Mouse (Mus musculus): ENCODE data around the gene Zg16. TPM values are rescaled to one million over a fixed set of nuclear protein-coding genes. Genes with fewer than 3 reads are reported as not detected.
"Not testable (repeated sequence)": the region's sequence is repeated elsewhere in the genome, so short reads cannot be mapped to it uniquely, and the experiment has no call there.

The Zg16 gene
- not detected for total RNA-seq (2021)
- long read RNA-seq, experiment 1, partial matches to known transcripts, result 0 of 1 reads
- long read RNA-seq, experiment 1, other reads (novel, unspliced or antisense), result 1 of 1 reads
- long read RNA-seq, experiment 2, result 0 reads

DNA sequence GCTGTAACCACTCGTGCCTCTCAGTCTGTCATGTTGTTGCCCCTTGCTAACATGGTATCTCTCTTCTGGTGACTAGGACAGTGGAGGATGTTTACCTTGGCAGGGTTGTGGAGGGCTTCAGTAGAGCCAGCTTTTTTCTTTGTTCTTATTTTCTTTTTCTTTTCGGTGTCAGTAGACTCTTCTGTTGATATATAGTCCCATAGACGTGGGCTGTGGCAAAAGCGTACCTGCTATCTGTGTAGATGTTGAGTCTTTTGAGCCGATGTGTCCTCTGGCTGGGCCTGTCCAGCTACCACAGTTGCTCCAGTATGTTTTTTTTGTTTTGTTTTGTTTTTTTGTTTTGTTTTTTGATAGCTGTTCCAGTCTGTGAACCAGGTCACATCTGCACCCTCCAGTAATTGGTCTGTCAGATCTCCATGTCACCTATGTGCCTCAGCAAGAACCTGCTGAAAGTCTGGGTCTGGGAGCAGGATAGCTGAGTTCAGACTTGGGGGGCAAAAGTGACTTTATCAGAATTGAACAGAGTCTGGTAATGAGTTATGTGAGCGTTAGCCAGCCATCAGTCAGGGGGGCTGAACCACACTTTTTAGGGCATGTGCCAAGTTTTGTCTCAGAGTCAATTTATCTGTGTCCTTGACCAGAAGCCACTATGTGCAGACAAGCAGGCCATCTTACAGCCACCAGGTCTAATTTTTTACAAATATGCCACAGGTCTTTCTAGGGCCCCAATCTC lies at the start of gene Zg16:
Zg16 (minus strand) TSS at position 51 of the 733 bp plus-strand sequence.
- not testable (repeated sequence) for DNase-seq

DNA sequence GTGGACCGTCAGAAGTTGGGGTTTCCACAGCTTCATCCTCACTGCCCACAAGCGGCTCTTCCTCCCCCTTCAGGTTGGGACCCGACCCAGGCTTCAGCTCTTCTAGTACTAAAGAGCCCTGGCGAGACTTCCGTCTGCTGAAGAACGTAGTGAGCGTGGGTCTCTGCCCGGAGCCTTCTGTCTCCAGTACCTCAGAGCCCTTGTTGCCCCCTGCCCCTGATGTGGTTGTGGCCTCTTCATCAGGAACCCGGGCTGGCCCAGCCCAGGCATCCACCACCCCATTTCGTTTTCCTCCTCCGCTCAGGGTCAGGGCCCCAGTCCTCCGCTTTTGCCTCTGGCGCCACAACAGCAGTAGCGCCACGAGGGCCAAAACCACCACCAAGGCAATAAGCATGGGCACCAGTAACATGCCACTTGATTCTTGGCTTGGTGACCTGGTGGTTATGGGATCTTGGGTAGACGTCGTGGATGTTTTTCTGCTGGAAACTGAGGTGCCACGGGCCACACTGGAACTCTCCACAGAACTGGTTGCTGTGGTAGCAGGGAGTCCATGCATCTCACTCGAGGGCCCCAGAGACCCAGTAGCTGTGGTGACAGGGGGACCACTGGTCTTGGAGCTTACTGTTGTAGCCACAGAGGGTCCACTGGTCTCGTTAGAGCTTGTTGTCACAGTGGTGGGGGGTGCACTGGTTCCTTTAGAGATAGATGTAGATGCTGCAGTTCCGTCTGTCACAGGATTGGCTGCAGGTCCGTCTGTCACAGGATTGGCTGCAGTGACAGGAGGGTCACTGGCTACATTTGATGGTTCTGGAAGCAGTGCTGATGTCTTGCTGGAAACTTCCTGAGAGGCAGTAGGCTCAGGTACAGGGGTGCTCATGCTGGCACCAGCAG lies 49.3 kb upstream of the Zg16 start:
- DNase-seq, result no peak

DNA sequence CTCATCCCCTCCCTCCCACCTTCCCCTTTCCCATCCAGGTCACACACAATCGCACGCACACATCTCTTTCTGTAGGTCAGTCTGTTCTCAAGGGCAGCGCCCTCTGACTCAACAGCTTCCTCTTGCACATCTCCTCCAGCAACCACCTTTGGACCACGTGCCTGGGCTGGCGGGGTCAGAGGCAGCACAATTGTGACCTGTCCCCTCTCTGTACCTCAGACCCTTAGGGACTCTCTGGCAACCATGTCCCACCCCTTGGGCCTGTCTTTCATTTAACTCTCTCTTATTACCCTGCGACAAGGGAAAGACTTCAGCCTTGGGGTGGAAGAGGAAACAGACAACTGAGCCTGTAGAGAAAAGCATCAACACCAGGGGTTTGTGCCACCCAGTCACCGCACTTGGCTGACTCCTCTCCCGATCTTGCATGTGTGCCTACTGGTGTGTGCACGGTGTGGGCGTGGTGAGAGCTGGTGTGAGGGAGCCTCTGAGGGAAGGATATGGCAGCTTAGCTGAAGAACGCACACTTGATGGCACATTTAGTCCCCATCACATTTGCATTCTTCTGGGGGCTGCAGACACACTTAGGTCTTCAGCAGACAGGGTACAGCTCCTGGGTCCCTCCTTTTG lies 47.8 kb upstream of the Zg16 start:
- DNase-seq, result no peak

DNA sequence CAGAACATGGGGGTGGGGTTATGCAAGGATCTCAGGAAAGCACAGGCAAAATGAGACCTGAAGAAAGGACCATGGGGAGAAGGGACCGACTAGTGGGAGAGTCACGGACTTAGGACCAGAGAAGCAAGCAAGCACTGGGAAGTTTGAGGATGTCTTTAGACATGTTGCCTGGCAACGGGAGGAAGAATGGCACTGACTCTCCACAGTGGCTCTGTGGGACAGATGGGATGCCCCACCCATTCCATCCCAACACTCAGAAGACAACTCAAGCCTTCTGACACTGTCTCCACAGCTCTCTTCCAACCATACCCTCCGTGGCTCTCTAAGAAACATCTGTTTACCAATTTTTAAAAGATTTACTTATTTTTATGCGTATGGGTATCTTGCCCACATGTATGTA lies 46.0 kb upstream of the Zg16 start:
- DNase-seq, result no peak

DNA sequence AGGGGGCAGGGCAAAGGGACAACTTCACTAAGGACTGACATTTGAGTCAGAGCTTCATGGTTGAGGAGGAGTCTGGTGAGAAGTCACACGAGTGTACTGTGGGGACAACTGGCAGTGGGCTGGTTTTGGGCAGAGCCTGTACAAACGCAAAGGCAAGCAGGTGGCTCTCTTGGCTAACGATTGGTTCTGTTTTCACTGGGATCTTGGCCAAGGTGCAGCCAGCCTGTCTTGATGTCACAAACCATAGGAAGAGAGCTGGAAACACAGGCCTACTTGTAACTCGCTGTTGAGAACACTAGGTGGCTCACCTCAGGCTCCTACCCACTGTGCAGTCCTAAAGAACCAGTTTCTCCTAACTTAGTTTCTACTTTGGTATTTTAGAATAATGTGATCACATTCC lies 42.5 kb upstream of the Zg16 start:
- no peak for DNase-seq

DNA sequence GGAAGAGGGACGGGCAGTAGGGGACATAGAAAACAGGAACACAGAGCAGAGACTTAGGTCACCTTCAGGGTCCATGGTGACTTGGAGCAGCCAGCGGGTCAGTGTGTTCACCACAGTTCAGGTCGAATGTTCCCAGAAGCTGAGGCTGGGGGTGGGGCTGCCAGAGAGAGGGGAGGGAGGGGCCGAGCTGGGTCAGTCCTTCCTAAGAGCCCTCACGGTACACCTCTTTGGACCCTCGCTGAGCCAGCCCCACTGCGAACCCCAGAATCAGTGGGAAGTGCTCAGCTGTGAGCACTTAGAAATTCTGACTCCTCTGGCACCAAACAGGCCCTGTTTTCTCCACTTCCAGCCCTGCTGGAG lies 34.8 kb upstream of the Zg16 start, which contains the start of gene Qprt:
Qprt (minus strand) TSS at position 316 of the 360 bp plus-strand sequence.
- DNase-seq, result no peak

DNA sequence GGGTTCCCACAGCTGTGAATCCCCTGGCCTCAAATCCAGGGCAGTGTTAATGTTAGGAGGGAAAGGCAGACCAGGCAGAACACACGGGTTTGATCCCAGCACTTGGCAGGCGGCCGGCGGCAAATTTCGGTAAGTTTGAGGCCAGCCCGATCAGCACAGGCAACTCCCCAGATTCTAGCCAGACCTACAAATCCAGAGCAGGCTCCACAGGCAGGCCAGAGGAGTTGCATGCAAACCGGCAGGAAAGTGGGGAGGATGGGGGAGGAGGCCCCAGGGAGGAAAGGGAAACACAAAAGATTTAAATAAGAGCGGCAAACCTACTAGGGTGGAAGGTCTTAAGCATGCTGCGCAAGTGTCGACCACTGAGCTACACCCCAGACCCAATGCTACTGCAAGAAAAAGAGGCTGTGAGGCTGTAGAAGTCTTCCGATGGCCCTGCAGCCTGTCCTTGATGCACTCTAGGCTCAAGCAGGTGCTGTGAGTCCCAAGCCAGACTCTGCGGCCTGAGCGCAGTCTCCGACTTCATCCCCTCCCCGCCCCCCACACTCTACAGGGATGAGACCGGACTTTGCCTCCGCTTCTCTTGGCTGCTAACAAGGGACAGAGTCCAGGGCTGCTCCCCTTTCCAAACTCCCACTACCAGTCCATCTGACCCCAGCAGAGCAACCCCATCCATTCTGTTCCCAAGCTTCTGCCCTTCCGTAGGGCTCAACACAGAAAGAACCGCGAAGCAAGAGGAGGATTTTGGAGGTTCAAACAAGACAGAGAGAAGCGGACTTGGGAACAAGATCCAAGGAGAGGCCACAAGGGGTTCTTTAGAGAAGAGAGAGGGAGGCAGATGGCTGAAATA lies 34.2 kb upstream of the Zg16 start:
- no peak for DNase-seq

DNA sequence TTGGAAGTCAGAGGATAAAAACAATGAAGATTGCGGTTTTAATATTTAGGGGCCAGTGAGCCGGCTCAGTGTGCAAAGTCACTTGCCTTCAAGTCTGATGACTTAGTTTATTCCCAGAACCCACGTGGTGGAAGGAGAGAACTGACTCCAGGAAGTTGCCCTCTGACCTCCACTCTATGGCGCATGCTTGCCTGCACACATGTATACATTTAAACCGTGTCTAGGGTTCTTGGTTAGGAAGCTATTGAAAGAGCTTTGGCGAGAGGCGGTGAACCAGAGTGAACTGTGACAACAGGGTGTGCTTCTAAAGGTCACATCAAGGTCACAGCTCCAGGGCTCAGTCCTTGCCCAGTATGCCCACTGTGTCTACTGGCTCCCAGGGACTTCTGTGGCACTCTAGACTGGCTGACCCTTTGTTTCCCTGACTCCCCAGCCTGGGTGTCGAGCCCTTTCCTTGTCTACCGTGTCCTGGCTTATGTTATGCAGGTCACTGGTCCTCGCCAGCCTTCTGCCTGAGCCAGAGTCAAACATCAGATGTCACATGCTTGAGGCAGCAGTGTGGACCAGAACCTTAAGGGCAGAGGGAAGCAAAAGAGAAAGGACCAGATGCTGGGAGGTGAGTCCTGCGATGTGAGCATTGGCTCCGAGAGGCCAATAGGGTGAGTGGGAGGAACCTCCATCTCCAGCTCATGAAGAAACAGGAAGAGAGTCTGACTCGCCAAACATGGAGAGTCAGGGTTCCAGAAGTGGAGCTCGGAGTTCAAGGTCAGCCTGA lies 31.7 kb upstream of the Zg16 start:
- DNase-seq, result no peak

DNA sequence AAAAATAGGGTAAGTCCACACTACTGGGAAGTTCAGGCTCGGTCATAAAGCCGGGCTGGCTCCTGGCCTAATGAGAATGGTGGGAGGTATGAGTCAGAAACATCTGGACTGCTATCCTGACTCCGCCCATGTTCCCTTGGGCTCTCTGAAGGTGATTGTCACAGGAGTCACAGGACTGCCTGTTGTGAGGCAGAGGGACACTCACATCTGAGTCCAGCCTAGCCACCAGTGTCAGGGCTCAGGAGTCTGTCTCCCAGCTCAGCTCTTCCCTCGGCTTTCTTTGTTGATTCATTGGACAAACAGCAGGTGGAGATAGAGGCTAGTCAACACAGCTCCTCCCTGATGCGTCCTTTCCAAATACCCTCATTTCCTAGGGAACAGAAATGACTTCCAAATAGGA lies 30.8 kb upstream of the Zg16 start:
- DNase-seq, result peak; percentile 36 to 38

DNA sequence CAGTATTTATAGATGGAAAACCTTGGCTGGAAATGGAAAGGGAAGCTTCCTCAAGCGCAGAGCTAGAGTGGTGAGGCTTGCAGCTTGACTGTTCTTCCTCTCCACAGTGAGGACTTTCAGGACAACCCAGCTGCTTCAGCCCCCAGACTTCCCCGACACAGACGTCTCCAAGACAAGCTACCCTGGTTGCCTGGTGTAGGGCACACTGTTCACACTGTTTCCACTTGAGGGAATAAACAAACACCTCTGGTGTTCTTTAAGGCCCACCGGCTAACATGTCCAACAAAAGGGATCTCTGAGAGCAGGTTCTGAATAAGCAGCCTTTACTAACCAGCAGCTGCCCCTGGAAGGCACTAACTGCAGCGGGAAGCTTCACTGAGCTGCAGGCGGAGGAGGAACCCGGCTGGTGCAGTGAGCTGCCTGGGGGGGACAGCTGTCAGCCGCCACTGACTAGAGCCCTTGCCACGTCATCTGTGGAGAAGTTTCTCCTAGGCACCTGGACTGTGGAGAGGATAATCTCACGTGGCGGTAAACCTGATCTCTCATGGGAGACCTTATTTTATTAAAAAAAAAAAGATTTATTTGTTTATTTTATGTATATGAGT lies 29.3 kb upstream of the Zg16 start:
- DNase-seq, result no peak

DNA sequence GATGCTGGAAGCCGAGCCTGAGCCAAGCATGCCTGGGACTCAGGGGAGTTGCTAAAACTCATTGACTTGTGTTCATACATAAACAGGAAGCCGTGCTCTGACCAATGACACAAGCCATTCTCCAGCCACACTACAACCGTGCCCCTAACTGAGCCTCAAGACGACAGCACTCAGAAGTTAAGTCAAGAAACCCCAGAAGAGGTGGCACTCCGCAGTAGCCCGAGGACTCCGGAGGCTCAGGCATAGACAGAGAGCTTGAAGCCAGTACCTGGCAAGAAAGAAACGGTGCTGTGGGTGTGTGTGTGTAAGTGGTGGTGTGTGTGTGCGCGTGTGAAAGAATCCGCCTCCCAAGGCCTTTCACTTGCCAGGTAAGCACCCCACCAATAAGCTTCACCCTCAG lies 27.8 kb upstream of the Zg16 start:
- no peak for DNase-seq

DNA sequence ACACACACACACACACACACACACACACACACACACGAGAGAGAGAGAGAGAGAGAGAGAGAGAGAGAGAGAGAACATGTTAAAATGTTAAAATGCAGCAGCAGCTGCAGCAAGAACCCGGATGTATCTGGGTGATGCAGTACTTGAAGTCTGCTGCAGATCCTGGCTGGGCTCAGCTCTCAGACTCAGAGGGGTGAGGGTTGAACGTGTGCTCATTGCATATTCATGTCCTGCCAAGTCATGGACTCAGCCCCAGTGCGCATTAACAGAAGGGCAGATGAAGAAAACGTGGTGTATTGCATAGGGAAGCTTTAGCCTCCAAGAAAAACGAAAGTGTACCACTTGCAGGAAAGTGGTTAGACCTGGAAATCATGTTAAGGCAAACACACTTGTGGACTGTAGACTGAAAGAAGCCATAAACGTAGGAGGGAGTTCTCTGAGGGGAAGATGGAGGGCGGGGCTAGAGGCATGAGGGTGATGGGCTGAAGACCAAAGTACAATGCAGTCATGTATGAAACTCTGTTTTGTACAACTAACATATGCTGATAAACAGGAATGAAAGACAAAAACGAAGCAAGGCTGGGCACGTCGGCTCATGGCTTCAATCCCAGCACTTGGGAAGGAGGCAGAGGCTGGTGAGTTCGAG lies 26.6 kb upstream of the Zg16 start:
- DNase-seq, result no peak

DNA sequence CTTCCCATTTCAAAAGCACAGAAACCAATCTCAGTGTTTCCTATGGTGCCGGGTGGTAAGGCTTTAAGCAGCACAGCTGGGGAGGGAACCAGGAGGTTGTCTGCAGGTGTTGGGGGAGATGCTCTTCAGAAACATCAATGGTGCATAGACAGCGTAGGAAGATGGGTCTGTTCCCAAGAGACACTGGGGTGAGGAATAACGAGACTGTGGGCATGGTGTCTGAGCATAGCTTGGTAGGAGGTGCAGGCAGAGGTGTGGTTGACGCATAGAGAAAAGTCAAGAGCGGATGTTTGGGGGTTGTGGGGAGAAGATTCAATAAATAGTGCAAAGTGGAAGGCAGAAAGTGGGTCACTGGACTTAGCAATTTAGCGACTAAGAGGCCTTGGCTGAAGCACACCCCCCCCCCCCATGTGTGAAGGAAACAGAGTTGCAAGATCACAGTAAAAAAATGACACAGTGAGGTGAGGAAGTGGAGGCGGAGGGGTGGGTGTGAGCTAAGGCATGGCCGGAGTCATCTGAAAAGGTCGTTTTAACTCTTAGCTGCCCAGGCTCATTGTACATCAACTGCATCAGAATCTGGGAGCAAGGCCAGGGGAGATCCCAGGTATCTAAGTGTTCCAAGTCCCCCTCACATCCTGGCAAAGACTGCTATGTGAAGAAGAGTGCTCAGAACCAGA lies 25.9 kb upstream of the Zg16 start:
- no peak for DNase-seq

DNA sequence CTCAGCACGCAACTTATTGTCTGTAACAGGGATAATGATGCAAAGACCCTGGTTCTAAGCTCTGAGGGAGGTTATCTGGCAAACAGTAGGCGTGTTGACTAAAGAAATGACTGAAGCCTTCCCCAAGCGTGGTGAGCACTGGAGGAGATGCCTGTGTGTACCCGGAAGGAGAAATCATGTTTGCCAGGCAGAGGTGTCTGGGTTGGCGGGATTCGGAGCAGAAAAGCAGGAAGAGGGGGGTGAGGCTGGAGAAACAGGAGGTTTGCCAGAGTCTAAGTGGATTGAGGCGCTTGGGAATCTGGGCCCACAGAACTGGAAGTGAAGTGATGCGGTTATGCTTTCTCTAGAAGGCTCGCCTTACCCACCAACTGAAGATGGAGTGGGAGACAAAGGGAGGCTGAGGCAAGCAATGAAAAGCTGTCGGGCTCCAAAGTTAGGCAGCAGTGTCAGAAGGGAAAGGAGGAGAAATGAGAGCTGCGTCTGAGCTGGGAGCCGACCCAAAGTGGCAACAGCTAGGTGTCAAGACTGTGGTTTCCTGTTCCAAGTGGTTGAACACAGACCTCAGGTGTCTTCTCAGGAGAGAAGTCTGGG lies 25.2 kb upstream of the Zg16 start:
- no peak for DNase-seq

DNA sequence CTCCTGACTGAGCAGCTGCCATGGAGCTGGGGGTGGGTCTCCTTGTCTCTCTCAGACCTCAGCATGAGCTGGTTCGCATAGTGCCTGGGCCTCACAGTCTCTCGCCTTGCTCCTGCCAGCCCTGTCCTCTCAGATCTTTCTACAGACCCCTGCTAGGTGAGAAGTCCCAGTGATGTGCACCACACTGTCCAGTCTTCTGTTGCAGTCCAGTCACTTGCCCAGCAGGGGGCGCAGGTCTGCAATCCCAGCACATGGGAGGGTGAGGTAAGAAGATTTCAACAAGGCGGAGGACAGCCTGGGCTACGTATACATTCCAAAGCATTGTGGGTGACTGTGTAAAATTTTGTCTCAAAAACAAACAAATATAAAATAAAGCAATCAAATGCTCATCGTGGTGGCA lies 24.3 kb upstream of the Zg16 start:
- peak in 1 of 2 experiments; percentile 62 for DNase-seq

DNA sequence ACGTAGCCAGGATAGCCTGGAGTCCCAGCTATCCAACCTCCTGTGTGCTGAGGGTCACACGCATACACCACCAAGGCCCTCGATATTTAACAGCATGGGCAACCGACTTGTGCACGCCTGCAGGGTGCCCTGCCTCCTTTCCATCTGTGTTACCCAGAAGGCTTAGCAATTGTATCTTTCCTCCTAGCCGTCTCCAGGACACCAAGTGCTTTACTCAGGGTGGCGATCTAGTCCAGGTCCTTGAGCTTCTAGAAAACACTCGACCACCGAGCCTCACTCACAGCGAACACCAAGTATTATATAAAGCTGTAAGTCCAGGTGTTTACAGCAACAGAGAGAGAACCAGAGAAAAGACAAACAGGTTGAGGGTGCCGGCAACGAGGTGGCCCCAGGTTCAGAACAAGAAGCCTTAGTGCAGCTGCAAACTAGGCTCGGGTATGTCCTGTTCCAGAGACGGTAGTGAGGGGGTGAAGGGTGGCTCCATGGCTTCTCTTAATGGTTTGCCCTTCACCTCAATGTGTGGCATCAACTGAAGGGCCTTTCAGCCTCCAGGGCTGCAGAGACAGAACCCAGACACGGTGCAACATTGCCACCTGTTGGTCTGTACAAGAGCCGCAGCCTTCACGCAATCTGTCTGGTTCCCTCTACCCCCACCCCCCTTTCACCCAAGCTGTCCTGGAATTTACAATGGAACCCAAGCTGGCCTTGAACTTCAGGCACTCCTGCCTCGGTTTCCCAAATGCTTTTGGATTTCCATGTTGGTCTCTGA lies 23.3 kb upstream of the Zg16 start:
- DNase-seq, result peak; percentile 71 to 81

DNA sequence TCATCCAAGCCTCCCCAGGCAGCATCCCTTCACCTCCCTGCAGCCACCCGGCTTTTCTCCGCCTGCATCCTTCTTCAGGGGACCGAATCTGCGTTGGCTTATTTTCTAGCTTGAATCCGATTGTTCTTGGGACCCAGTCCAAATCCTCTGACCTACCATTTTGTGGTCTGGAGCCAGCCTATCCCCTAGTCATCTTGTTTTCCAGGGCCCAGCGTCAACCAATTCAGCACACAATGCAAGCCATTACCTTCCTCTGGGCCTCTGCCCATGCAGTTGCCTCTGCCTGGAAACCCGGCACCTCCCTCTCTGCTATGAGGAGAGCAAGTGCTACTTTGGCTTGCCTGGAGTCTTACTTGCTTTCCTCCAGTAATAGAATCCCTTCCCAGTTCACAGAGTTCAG lies 18.4 kb upstream of the Zg16 start:
- no peak for DNase-seq
